Mouse (Mus musculus) midbrain, postnatal 0 days (tissue): ENCODE results near the gene Elovl3. TPM values are rescaled to one million over a fixed set of nuclear protein-coding genes. Genes with fewer than 3 reads are reported as not detected.
"Not testable (repeated sequence)": the region's sequence is repeated elsewhere in the genome, so short reads cannot be mapped to it uniquely, and the experiment has no call there.

Experiments
- ATAC-seq: fragments of 200-750 bp; cut with Nextera tagmentation; 2 replicates; pipeline ENCODE4 v1.8.0; 2017; ENCODE audit warnings: moderate number of reproducible peaks, mild to moderate bottlenecking, moderate TSS enrichment, moderate library complexity; ENCODE audit not compliant: low FRiP score
- DNase-seq: peaks from one replicate; pipeline ENCODE4 v3.0.0-alpha.2; 2015; ENCODE audit warnings: low spot score
- H3K27ac ChIP-seq: fragments of 300-500 bp; sonication (generic); 2 replicates; pipeline ENCODE4 v1.5.1; 2014; ENCODE audit warnings: low read depth, mild to moderate bottlenecking, low read length, mixed read lengths
- H3K27me3 ChIP-seq: fragments of 300-500 bp; sonication (generic); 2 replicates; pipeline ENCODE4 v1.6.1; 2014; ENCODE audit warnings: low read length, control low read depth, mixed read lengths; ENCODE audit not compliant: insufficient read depth
- H3K36me3 ChIP-seq: fragments of 300-500 bp; sonication (generic); 2 replicates; pipeline ENCODE4 v1.6.1; 2014; ENCODE audit warnings: low read length, control low read depth, mixed read lengths; ENCODE audit not compliant: insufficient read depth
- H3K4me1 ChIP-seq: fragments of 300-500 bp; sonication (generic); 2 replicates; pipeline ENCODE4 v1.6.1; 2014; ENCODE audit warnings: mild to moderate bottlenecking, control low read depth, antibody characterized with exemption, low read length, mixed read lengths; ENCODE audit not compliant: insufficient read depth
- H3K4me2 ChIP-seq: fragments of 300-500 bp; sonication (generic); 2 replicates; pipeline ENCODE4 v1.6.1; 2014; ENCODE audit warnings: low read depth, mild to moderate bottlenecking, low read length, mixed read lengths; ENCODE audit not compliant: poor library complexity, severe bottlenecking
- H3K4me3 ChIP-seq: fragments of 300-500 bp; sonication (generic); 2 replicates; pipeline ENCODE4 v1.5.1; 2014; ENCODE audit warnings: low read depth, mild to moderate bottlenecking, low read length, moderate library complexity
- H3K9ac ChIP-seq: fragments of 300-500 bp; sonication (generic); replicated peaks from 2 replicates; pipeline ENCODE4 v1.6.1; 2014; ENCODE audit warnings: mild to moderate bottlenecking, low read length, moderate library complexity, mixed read lengths; ENCODE audit not compliant: poor library complexity, severe bottlenecking
- H3K9me3 ChIP-seq: fragments of 300-500 bp; sonication (generic); 2 replicates; pipeline ENCODE4 v1.6.1; 2016; ENCODE audit warnings: low read length, control low read depth
- CTCF ChIP-seq: IDR thresholded peaks from 2 replicates; pipeline ENCODE4 v1.5.1; 2016; ENCODE audit warnings: antibody characterized with exemption, mild to moderate bottlenecking
- WGBS: fragments of 180-500 bp; shearing (Covaris S2); extraction: QIAGEN DNeasy Blood & Tissue Kit; methylation state at CpG from one replicate; pipeline ENCODE4 v1.1.7; 2014; 5-methylcytosine and 5-hydroxymethylcytosine counted together
- polyA plus RNA-seq: library from polyadenylated mRNA; unstranded; fragments of >200 nt; fragmentation: Nextera tagmentation; extraction: Ambion mirVana; gene quantifications from 2 replicates; pipeline ENCODE4 v1.2.1, GENCODE M21; 2015
- total RNA-seq: library from RNA; depleted of rRNA; stranded (reverse); fragments of >200 nt; gene quantifications from 2 replicates; pipeline ENCODE4 v1.2.3, GENCODE M21; 2014

The Elovl3 gene
- total and polyA plus RNA-seq, 2 experiments from 2014 or later, result 0.05 to 0.21 TPM

DNA sequence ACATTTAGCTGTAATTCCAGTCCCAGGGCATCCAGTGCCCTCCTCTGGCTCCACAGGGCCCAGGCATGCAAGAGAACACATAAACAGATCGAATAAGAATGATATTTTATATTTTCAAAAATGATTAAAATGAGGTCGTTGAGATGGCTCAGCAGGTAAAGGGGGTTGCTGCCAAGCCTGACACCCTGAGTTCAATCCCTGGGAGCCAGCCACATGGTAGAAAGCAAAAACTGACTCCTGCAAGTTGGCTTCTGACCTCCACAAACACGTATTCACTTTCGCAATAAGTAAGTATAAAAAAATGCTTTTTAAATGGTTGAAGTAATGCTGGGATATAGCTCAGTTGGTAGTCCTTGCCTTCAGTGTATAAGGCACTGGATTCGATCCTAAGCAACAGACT is 20.9 kb upstream of the Elovl3 start:
- no peak overlapping the region for H3K4me3 ChIP-seq
- no peak for DNase-seq
- ATAC-seq, result no peak
- H3K4me2 ChIP-seq, result no peak overlapping the region
- TF ChIP-seq CTCF, result no peak
- 85% methylated on average over 5 of the region's 5 CpGs for WGBS
- H3K27ac ChIP-seq, result no peak overlapping the region
- no peaks in the 10 kb centered on the region for H3K36me3 ChIP-seq
- no peaks in the 10 kb centered on the region for H3K9me3 ChIP-seq
- no peak overlapping the region for H3K9ac ChIP-seq
- H3K27me3 ChIP-seq, result no peaks in the 10 kb centered on the region
- H3K4me1 ChIP-seq, result no peaks in the 10 kb centered on the region

DNA sequence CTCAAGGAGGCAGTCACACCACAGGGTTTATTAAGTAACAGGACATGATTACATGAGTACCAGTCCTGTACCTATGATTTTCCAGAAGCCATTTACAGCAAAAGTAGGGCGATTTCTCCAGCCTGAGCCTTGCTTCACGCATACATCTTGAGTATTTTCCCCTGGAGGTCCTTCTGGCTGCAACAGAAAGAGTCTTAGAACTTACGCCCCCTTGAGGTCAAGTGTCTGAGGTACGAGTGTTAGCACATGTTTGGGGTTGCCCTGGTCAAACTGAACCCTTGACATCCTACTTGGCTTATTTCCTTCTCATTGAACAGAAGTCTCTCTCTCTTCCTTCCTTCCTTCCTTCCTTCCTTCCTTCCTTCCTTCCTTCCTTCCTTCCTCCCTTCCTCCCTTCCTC is 17.1 kb upstream of the Elovl3 start:
- H3K27me3 ChIP-seq, result no peaks in the 10 kb centered on the region
- ATAC-seq (no peak), DNase-seq (no peak)
- no peak overlapping the region for H3K9ac ChIP-seq
- H3K36me3 ChIP-seq, result no peaks in the 10 kb centered on the region
- H3K4me1 ChIP-seq, result no peaks in the 10 kb centered on the region
- no peak overlapping the region for H3K27ac ChIP-seq
- no peak for TF ChIP-seq CTCF
- no peak overlapping the region for H3K4me3 ChIP-seq
- 65% methylated on average over 4 of the region's 4 CpGs for whole genome bisulfite sequencing
- no peak overlapping the region for H3K4me2 ChIP-seq
- H3K9me3 ChIP-seq, result no peaks in the 10 kb centered on the region

DNA sequence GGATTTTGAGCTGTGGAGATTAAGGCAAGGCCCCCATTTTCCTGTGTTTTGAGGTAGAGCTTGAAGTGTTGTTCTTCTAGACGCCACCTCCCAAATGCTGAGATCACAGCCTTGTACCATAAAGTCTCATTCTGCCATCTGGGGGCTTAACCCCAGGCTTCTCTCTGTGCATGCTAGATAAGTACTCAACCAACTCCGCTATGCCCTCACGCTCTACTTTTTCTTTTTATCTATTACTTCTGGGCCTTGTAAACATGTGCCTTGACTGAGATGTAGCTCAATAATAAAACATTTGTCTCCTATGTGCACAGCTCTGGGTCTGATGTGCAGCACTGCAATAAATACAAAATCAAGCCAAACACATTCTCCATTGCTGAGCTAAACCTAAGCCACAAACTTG is 12.2 kb upstream of the Elovl3 start:
- DNase-seq, result no peak
- Histone ChIP-seq H3K4me1 (no peaks in the 10 kb centered on the region), H3K9ac (no peak overlapping the region), H3K9me3 (no peaks in the 10 kb centered on the region), H3K4me3 (no peak overlapping the region), H3K4me2 (no peak overlapping the region), H3K27ac (no peak overlapping the region), H3K36me3 (no peaks in the 10 kb centered on the region), H3K27me3 (no peaks in the 10 kb centered on the region)
- no peak for ATAC-seq
- WGBS, result 79% methylated on average over 3 of the region's 3 CpGs
- no peak for TF ChIP-seq CTCF

DNA sequence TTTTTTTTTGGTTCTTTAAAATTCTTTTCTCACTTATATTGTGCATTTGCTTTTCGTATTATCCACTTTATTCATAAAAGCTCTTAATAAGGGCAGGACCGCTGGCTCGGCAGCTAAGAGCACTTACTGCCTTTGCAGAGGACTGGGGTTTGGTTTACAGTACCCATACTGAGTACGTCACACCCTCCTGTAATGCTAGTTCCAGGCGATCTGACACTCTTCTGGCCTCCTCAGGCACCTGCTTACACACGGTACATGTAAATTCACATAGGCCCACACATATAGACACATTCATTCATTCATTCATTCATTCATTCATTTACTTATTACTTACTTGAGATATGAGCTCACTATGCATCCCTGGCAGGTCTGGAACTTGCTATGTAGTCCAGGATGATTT is 10.8 kb upstream of the Elovl3 start:
- ATAC-seq (no peak), DNase-seq (no peak)
- Histone ChIP-seq H3K9ac (no peak overlapping the region), H3K4me2 (no peak overlapping the region), H3K4me1 (no peaks in the 10 kb centered on the region), H3K9me3 (no peaks in the 10 kb centered on the region), H3K36me3 (no peaks in the 10 kb centered on the region), H3K27ac (no peak overlapping the region), H3K4me3 (no peak overlapping the region), H3K27me3 (no peaks in the 10 kb centered on the region)
- TF ChIP-seq CTCF, result no peak
- WGBS, result 83% methylated on average over 6 of the region's 6 CpGs

DNA sequence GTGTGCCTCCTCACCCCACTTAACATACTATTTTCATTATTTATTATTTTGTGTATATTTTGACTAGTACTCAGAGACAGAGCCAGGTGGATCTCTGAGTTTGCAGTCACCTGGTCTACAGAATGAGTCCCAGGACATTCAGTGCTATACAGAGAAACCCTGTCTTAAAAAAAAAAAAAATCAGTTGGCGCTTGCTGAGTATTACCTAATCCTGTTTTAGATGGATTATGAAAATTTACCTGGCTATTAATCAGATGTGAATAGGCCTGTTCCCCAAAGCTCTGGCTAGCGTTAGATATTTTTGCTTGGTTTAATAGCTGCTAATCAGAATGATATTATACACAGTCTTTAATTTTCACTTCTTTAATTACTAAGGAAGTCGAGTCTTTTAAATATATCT is 7.8 kb upstream of the Elovl3 start:
- Histone ChIP-seq H3K27me3 (no peaks in the 10 kb centered on the region), H3K36me3 (no peaks in the 10 kb centered on the region)
- 77% methylated on average over 3 of the region's 3 CpGs for WGBS

DNA sequence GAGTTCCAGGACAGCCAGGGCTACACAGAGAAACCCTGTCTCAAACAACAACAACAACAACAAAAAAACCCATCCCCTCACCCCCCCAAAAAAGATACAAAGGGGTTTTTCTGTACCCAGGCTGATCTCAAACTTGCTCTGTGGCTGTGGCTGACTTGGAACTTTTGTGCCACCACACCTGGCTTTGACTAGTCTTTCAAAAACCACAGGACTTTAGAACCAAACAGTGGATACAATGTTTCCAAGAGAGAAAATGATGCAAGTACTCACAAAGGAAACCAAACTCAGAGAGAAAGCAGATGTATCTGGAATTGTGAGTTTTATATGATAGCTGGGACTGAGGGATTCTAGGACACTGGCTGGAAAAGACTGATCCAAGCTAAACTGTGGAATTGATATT is 7.0 kb upstream of the Elovl3 start:
- Histone ChIP-seq H3K4me3 (no peak overlapping the region), H3K9ac (no peak overlapping the region), H3K36me3 (no peaks in the 10 kb centered on the region), H3K4me2 (no peak overlapping the region), H3K9me3 (no peaks in the 10 kb centered on the region), H3K27ac (no peak overlapping the region), H3K27me3 (no peaks in the 10 kb centered on the region), H3K4me1 (no peaks in the 10 kb centered on the region)
- DNase-seq (no peak), ATAC-seq (no peak)
- no peak for TF ChIP-seq CTCF

More for the DNA sequence above, 7.8 kb upstream of the Elovl3 start:
- Histone ChIP-seq H3K4me2 (no peak overlapping the region), H3K9ac (no peak overlapping the region), H3K27ac (no peak overlapping the region), H3K4me3 (no peak overlapping the region), H3K4me1 (no peaks in the 10 kb centered on the region), H3K9me3 (no peaks in the 10 kb centered on the region)
- no peak for TF ChIP-seq CTCF
- DNase-seq (no peak), ATAC-seq (no peak)

DNA sequence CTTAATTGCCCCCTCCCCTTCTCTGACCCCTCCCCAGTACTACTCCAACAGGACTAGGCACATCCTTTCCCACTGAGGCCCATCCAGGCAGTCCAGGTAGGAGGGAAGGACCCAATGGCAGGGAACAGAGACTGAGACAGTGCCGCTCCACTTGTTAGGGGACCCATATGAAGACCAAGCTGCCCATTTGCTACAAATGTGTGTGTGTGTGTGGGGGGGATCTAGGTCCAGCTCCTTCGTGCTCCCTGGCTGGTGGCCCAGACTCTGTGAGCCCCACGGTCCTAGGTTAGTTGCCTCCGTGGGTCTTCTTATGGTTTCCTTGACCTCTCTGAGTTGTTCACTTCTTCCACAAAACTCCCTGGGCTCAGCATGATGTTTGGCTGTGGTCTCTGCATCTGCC is 5.4 kb upstream of the Elovl3 start:
- 91% methylated on average over 4 of the region's 4 CpGs for WGBS
- TF ChIP-seq CTCF, result no peak
- Histone ChIP-seq H3K4me3 (no peak overlapping the region), H3K9me3 (no peaks in the 10 kb centered on the region), H3K27ac (no peak overlapping the region), H3K9ac (no peak overlapping the region), H3K4me1 (no peaks in the 10 kb centered on the region), H3K27me3 (peaks cover 7% of the 10 kb centered on the region; the same call in 1 of the 2 replicates), H3K36me3 (no peaks in the 10 kb centered on the region), H3K4me2 (no peak overlapping the region)
- no peak for DNase-seq
- no peak for ATAC-seq

DNA sequence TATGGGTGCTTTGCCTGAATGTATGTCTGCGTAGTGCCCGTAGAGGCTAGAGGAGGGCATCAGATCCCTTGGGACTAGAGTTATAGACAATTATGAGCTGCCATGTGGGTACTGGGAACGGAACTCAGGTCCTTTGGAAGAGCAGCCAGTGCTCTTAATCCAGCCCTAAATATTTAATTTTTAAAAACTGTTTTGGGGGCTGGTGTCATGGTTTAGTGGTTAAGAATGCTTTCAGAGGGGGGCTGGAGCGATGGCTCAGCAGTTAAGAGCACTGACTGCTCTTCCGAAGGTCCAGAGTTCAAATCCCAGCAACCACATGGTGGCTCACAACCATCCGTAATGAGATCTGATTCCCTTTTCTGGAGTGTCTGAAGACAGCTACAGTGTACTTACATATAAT is 2.0 kb upstream of the Elovl3 start:
- H3K36me3 ChIP-seq, H3K4me1 ChIP-seq, H3K27ac ChIP-seq, DNase-seq, H3K4me3 ChIP-seq, ATAC-seq, H3K9me3 ChIP-seq, H3K4me2 ChIP-seq, H3K9ac ChIP-seq: not testable (repeated sequence)
- 75% methylated on average over 6 of the region's 6 CpGs for WGBS
- H3K27me3 ChIP-seq, result peaks cover 31% of the 10 kb centered on the region
